Mouse (Mus musculus): Measurements from ENCODE around the gene Olfr491.

The Olfr491 gene

GRCm38 (mm10) chr7:108313151-108313550 is at the start of gene Olfr491:
Gene Olfr491 (plus strand): TSS chr7:108313451.
- no peak for DNase-seq

GRCm38 (mm10) chr7:108288834-108289233 is 24.4 kb upstream of the Olfr491 start, which contains the start of gene Olfr490:
Gene Olfr490 (minus strand): TSS chr7:108288934.
- DNase-seq: no peak

GRCm38 (mm10) chr7:108323574-108323973 is 10.3 kb downstream of the Olfr491 start, which contains the start of gene Olfr492:
Gene Olfr492 (minus strand): TSS chr7:108323674.
- no peak for DNase-seq

- DNase-seq: no peak
These were observed 33.6 kb downstream of the Olfr491 start, which contains the start of gene Olfr493 for GRCm38 (mm10) chr7:108346879-108347278. Gene Olfr493 (minus strand): TSS chr7:108346979.

- DNase-seq: no peak
These were observed 51.8 kb downstream of the Olfr491 start, which contains the start of gene Olfr494 for GRCm38 (mm10) chr7:108365035-108365434. Gene Olfr494 (plus strand): TSS chr7:108365335.

Measured in lung, postnatal 10 days (tissue).